Mouse (Mus musculus): Measurements from ENCODE around the gene Bank1. TPM values are rescaled to one million over a fixed set of nuclear protein-coding genes. Genes with fewer than 3 reads are reported as not detected.
"Not testable (repeated sequence)": the region's sequence is repeated elsewhere in the genome, so short reads cannot be mapped to it uniquely, and the experiment has no call there.

Gene Bank1
- polyA plus RNA-seq, 1 experiment from 2014 or later, result 1.9 TPM

DNA sequence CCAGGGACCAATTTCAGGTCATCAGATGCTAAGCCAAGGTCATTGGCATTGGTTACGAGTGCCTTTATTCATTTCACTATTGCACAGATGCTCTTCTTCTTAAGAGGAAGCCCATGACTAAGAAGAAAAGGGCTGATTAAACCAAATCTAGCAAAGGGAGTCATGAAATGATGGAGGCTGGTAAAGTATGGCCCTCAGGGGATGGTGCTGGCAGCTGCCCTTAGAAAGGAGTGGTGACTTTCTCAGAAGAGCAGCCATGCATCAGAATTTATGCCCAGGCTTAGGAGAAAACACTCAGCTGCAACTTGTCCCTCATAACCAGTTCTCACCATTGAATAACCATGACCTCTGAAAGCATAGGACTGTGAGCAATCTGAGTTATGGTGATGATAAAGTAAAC is 17.4 kb downstream of the Bank1 start:
- H3K9ac ChIP-seq, result no peak overlapping the region
- H3K4me1 ChIP-seq (replicated peaks), result no peaks in the 10 kb centered on the region
- WGBS, result 90% methylated on average over 1 of the region's 1 CpGs
- H3K4me3 ChIP-seq (replicated peaks), result no peak overlapping the region
- H3K27ac ChIP-seq, result no peak overlapping the region
- H3K27me3 ChIP-seq (replicated peaks), result no peaks in the 10 kb centered on the region
- ATAC-seq, result no peak
- H3K36me3 ChIP-seq, result no peaks in the 10 kb centered on the region
- H3K4me2 ChIP-seq (replicated peaks), result no peak overlapping the region
- no peaks in the 10 kb centered on the region for H3K9me3 ChIP-seq

GRCm38 (mm10) chr3:136306564-136307158 is 19.2 kb downstream of the Bank1 start:
- Histone ChIP-seq H3K27ac (no peak overlapping the region), H3K9me3 (no peaks in the 10 kb centered on the region), H3K4me3 (replicated peaks) (no peak overlapping the region), H3K9ac (no peak overlapping the region), H3K4me1 (replicated peaks) (no peaks in the 10 kb centered on the region), H3K27me3 (replicated peaks) (no peaks in the 10 kb centered on the region), H3K36me3 (no peaks in the 10 kb centered on the region), H3K4me2 (replicated peaks) (no peak overlapping the region)
- WGBS, result 60% methylated on average over 5 of the region's 5 CpGs
- ATAC-seq, result no peak

DNA sequence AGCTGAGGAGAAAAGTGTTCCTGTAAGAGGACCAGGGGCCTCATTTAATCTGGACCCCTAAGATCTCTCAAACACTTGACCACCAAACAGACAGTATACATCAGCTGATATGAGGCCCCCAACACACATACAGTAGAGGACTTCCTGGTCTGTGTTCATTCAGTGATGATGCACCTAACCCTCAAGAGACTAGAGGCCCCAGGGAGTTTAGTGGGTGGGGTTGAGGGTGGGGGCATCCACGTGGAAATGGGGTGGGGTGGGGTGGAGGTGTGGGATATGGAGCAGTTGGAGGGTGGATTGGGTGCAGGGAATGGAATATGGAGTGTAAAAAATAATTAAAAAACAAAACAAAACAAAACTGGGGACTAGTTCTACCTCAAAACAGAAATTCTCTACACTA is 23.3 kb downstream of the Bank1 start:
- H3K4me3 ChIP-seq (replicated peaks), result no peak overlapping the region
- H3K27me3 ChIP-seq (replicated peaks), result no peaks in the 10 kb centered on the region
- H3K36me3 ChIP-seq, result no peaks in the 10 kb centered on the region
- H3K4me1 ChIP-seq (replicated peaks), result no peaks in the 10 kb centered on the region
- no peak overlapping the region for H3K4me2 ChIP-seq (replicated peaks)
- no peak overlapping the region for H3K9ac ChIP-seq
- WGBS, result 31% methylated on average over 1 of the region's 1 CpGs
- no peak overlapping the region for H3K27ac ChIP-seq
- ATAC-seq, result no peak
- no peaks in the 10 kb centered on the region for H3K9me3 ChIP-seq

DNA sequence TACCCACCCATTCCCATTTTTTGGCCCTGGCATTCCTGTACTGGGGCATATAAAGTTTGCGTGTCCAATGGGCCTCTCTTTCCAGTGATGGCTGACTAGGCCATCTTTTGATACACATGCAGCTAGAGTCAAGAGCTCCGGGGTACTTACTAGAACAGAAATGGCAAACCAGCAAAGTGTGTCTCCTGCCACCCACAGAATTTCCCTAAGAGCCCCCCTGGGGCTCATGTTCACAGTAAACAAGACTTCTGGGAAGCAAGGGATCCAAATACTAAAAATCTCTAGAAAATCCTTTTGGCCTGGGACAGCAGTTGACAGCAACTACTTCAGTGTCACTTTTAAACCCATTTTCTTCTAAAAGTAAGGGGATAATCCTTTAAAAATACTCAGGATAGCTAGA is 25.1 kb downstream of the Bank1 start:
- H3K4me3 ChIP-seq (replicated peaks); H3K9me3 ChIP-seq; H3K4me1 ChIP-seq (replicated peaks); H3K4me2 ChIP-seq (replicated peaks); H3K27me3 ChIP-seq (replicated peaks); ATAC-seq; H3K36me3 ChIP-seq; H3K27ac ChIP-seq; H3K9ac ChIP-seq: not testable (repeated sequence)
- 89% methylated on average over 2 of the region's 2 CpGs for WGBS

DNA sequence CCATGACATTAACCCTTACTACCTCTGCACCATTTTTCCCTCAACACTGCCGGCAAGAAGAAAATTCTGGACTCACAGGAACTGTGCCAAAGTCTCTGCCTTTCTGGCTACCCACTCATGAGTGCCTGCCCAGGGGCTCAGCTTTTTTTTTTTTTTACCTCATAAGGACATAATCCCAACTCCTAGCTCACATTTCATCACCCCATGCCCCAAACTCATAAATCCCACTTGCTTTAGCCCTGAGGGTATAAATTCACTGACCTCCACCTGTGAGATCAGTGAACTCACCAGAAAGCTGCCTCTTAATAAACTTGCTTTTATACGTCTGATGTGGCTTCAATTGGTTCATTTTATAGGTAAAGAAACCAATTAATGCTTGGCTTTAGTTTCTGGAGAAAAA is 28.5 kb downstream of the Bank1 start:
- H3K9ac ChIP-seq, result no peak overlapping the region
- H3K9me3 ChIP-seq, result no peaks in the 10 kb centered on the region
- no peaks in the 10 kb centered on the region for H3K27me3 ChIP-seq (replicated peaks)
- WGBS, result 75% methylated on average over 2 of the region's 2 CpGs
- H3K4me2 ChIP-seq (replicated peaks), result no peak overlapping the region
- H3K36me3 ChIP-seq, result no peaks in the 10 kb centered on the region
- no peaks in the 10 kb centered on the region for H3K4me1 ChIP-seq (replicated peaks)
- no peak overlapping the region for H3K27ac ChIP-seq
- no peak for ATAC-seq
- H3K4me3 ChIP-seq (replicated peaks), result no peak overlapping the region

- Histone ChIP-seq H3K4me1 (replicated peaks) (no peaks in the 10 kb centered on the region), H3K9me3 (no peaks in the 10 kb centered on the region), H3K36me3 (no peaks in the 10 kb centered on the region), H3K27ac (no peak overlapping the region), H3K4me2 (replicated peaks) (no peak overlapping the region), H3K27me3 (replicated peaks) (no peaks in the 10 kb centered on the region), H3K9ac (no peak overlapping the region), H3K4me3 (replicated peaks) (no peak overlapping the region)
- ATAC-seq, result no peak
- 58% methylated on average over 2 of the region's 2 CpGs for WGBS
Observed at GRCm38 (mm10) chr3:136295250-136295649, 30.6 kb downstream of the Bank1 start.

- Histone ChIP-seq H3K4me3 (replicated peaks) (no peak overlapping the region), H3K9me3 (no peaks in the 10 kb centered on the region), H3K27ac (no peak overlapping the region), H3K36me3 (no peaks in the 10 kb centered on the region), H3K9ac (no peak overlapping the region), H3K4me2 (replicated peaks) (no peak overlapping the region), H3K27me3 (replicated peaks) (no peaks in the 10 kb centered on the region), H3K4me1 (replicated peaks) (no peaks in the 10 kb centered on the region)
- WGBS, result 80% methylated on average over 2 of the region's 2 CpGs
- ATAC-seq, result no peak
Observed at GRCm38 (mm10) chr3:136287883-136288282, 38.0 kb downstream of the Bank1 start.

- no peak overlapping the region for H3K9ac ChIP-seq
- no peaks in the 10 kb centered on the region for H3K9me3 ChIP-seq
- no peak overlapping the region for H3K4me3 ChIP-seq (replicated peaks)
- H3K27me3 ChIP-seq (replicated peaks), result no peaks in the 10 kb centered on the region
- no peak overlapping the region for H3K27ac ChIP-seq
- no peaks in the 10 kb centered on the region for H3K4me1 ChIP-seq (replicated peaks)
- H3K4me2 ChIP-seq (replicated peaks), result no peak overlapping the region
- ATAC-seq, result no peak
- H3K36me3 ChIP-seq, result no peaks in the 10 kb centered on the region
- WGBS, result 60% methylated on average over 8 of the region's 8 CpGs
Observed at GRCm38 (mm10) chr3:136264969-136265595, 60.8 kb downstream of the Bank1 start.

- no peak for ATAC-seq
- H3K9me3 ChIP-seq, result no peaks in the 10 kb centered on the region
- H3K4me2 ChIP-seq (replicated peaks), result no peak overlapping the region
- no peak overlapping the region for H3K27ac ChIP-seq
- no peaks in the 10 kb centered on the region for H3K27me3 ChIP-seq (replicated peaks)
- H3K36me3 ChIP-seq, result no peaks in the 10 kb centered on the region
- no peak overlapping the region for H3K4me3 ChIP-seq (replicated peaks)
- no peaks in the 10 kb centered on the region for H3K4me1 ChIP-seq (replicated peaks)
- whole genome bisulfite sequencing, result 75% methylated on average over 3 of the region's 3 CpGs
- no peak overlapping the region for H3K9ac ChIP-seq
Observed at GRCm38 (mm10) chr3:136257761-136258160, 68.1 kb downstream of the Bank1 start.

- H3K27ac ChIP-seq, result no peak overlapping the region
- WGBS, result 57% methylated on average over 2 of the region's 2 CpGs
Observed at GRCm38 (mm10) chr3:136254713-136255112, 71.2 kb downstream of the Bank1 start.

GRCm38 (mm10) chr3:136252820-136253219 is 73.0 kb downstream of the Bank1 start:
- no peaks in the 10 kb centered on the region for H3K27me3 ChIP-seq (replicated peaks)
- H3K9ac ChIP-seq, result no peak overlapping the region
- H3K9me3 ChIP-seq, result no peaks in the 10 kb centered on the region
- no peaks in the 10 kb centered on the region for H3K36me3 ChIP-seq
- H3K4me2 ChIP-seq (replicated peaks), result no peak overlapping the region
- ATAC-seq, result no peak
- no peak overlapping the region for H3K27ac ChIP-seq
- H3K4me1 ChIP-seq (replicated peaks), result no peaks in the 10 kb centered on the region
- no peak overlapping the region for H3K4me3 ChIP-seq (replicated peaks)
- 85% methylated on average over 4 of the region's 4 CpGs for WGBS

More at GRCm38 (mm10) chr3:136254713-136255112, 71.2 kb downstream of the Bank1 start:
- H3K4me1 ChIP-seq (replicated peaks), result no peaks in the 10 kb centered on the region
- no peaks in the 10 kb centered on the region for H3K9me3 ChIP-seq
- no peak overlapping the region for H3K9ac ChIP-seq
- H3K4me2 ChIP-seq (replicated peaks), result no peak overlapping the region
- no peak overlapping the region for H3K4me3 ChIP-seq (replicated peaks)
- H3K27me3 ChIP-seq (replicated peaks), result no peaks in the 10 kb centered on the region
- no peaks in the 10 kb centered on the region for H3K36me3 ChIP-seq
- ATAC-seq, result no peak

- WGBS, result 81% methylated on average over 4 of the region's 4 CpGs
- no peak for ATAC-seq
- no peaks in the 10 kb centered on the region for H3K4me1 ChIP-seq (replicated peaks)
- H3K9ac ChIP-seq, result no peak overlapping the region
- no peak overlapping the region for H3K27ac ChIP-seq
- no peak overlapping the region for H3K4me2 ChIP-seq (replicated peaks)
- H3K9me3 ChIP-seq, result no peaks in the 10 kb centered on the region
- no peak overlapping the region for H3K4me3 ChIP-seq (replicated peaks)
- no peaks in the 10 kb centered on the region for H3K27me3 ChIP-seq (replicated peaks)
- no peaks in the 10 kb centered on the region for H3K36me3 ChIP-seq
Observed at GRCm38 (mm10) chr3:136251578-136251977, 74.3 kb downstream of the Bank1 start.

DNA sequence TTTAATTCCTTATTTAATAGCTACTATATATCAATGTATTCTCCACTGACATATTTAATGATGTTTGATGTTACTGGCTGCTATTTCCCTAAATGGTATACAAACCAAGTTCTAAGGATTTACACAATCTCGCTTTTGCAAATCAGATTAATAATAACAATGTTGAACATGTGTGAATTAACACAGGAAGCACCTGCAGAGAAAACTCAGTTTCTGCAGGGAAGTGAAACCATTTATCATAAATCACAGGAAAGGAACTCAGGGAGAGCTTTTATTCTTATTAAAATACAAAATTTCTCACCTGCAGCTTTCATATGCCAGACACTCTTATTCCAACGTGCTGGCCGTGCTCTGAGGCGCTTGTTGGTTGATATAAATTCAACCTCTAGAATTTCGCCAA is 78.5 kb downstream of the Bank1 start:
- ATAC-seq, result no peak
- 51% methylated on average over 5 of the region's 5 CpGs for WGBS
- no peaks in the 10 kb centered on the region for H3K27me3 ChIP-seq (replicated peaks)
- no peaks in the 10 kb centered on the region for H3K4me1 ChIP-seq (replicated peaks)
- H3K4me3 ChIP-seq (replicated peaks), result no peak overlapping the region
- H3K9me3 ChIP-seq, result no peaks in the 10 kb centered on the region
- no peak overlapping the region for H3K4me2 ChIP-seq (replicated peaks)
- no peak overlapping the region for H3K9ac ChIP-seq
- no peaks in the 10 kb centered on the region for H3K36me3 ChIP-seq
- H3K27ac ChIP-seq, result no peak overlapping the region

Data from intestine, embryonic 15.5 days (tissue).